Mouse (Mus musculus) urinary bladder, adult 18-20 months (tissue): ENCODE measurements around the gene Pkp2.
A peak's percentile ranks its signal among the peaks of the same experiment; 100 is the strongest.

Experiments used
- DNase-seq, 2 experiments: peaks; one replicate each; pipeline ENCODE4 v3.0.0; 2022; ENCODE audit warnings: low spot score in 2 of 2, mixed read lengths in 2 of 2

Gene Pkp2

GRCm38 (mm10) chr16:16260882-16261281, 47.8 kb downstream of the Pkp2 start:
- no peak for DNase-seq

GRCm38 (mm10) chr16:16261481-16261880, 48.4 kb downstream of the Pkp2 start:
- DNase-seq, result no peak

GRCm38 (mm10) chr16:16262436-16262835, 49.3 kb downstream of the Pkp2 start:
- DNase-seq, result no peak

GRCm38 (mm10) chr16:16272978-16273377, 59.9 kb downstream of the Pkp2 start:
- no peak for DNase-seq

GRCm38 (mm10) chr16:16273752-16274151, 60.6 kb downstream of the Pkp2 start:
- no peak for DNase-seq

GRCm38 (mm10) chr16:16302369-16303137, 89.4 kb downstream of the Pkp2 start, which contains the start of gene Yars2:
Gene Yars2 (plus strand): TSS chr16:16302965.
- DNase-seq, result peak; percentile 86 to 91

GRCm38 (mm10) chr16:16303138-16303827, 90.2 kb downstream of the Pkp2 start:
- DNase-seq, result peak; percentile 12 to 41

- no peak for DNase-seq
Measured at GRCm38 (mm10) chr16:16303888-16304287, 90.8 kb downstream of the Pkp2 start.

- DNase-seq, result no peak
Measured at GRCm38 (mm10) chr16:16311319-16311718, 98.2 kb downstream of the Pkp2 start.
